In the genomic region with DNA sequence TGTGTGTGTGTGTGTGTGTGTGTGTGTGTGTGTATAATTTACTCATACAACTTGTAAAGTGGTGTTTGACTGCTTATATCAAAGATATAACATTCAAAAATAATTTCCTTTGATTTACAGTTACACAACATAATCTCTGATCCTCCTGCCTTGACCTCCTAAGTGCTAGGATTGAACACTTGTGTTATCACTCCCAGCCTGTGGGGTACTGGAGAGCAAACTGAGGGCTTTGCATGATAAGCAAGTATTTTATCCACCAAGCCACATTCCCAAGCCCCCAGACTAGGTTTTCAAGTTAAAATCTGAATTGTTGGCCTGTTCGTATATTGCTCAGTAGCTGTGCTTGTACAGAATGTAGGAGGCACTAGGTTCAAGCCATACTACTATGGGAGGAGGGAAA, we compare ENCODE assay signal across 23 mouse cellular contexts.
"Had no signal": no experiment of that assay in that cellular context is flagged by ENCODE, and none has a peak within 500 bp of the region (broad histone marks: within the 10 kb centered on the region; RNA-seq: fewer than 3 reads in every experiment).

No protein-coding gene starts in this region.

- H3K9ac ChIP-seq: heart, embryonic 12.5 days; hindbrain, embryonic 13.5 days; hindbrain, embryonic 15.5 days; kidney, embryonic 15.5 days; limb, embryonic 12.5 days had no signal

- H3K4me1 ChIP-seq: heart, embryonic 10.5 days; kidney, embryonic 15.5 days; limb, embryonic 10.5 days; limb, embryonic 12.5 days had no signal

- H3K4me3 ChIP-seq: gastrocnemius, adult 2 months; heart, embryonic 10.5 days; heart, embryonic 12.5 days; hindbrain, embryonic 10.5 days; hindbrain, embryonic 13.5 days; hindbrain, embryonic 15.5 days; kidney, embryonic 15.5 days; left cerebral cortex, adult 2 months; limb, embryonic 10.5 days; limb, embryonic 12.5 days had no signal

- H3K9me3 ChIP-seq: heart, embryonic 10.5 days; heart, embryonic 12.5 days; hindbrain, embryonic 10.5 days; hindbrain, embryonic 13.5 days; hindbrain, embryonic 15.5 days; kidney, embryonic 15.5 days; limb, embryonic 10.5 days; limb, embryonic 12.5 days had no signal

- H3K4me2 ChIP-seq: heart, embryonic 12.5 days; hindbrain, embryonic 13.5 days; hindbrain, embryonic 15.5 days; kidney, embryonic 15.5 days; limb, embryonic 12.5 days had no signal

- ATAC-seq: hindbrain, postnatal 0 days; intestine, embryonic 16.5 days had no signal

- DNase-seq: gastrocnemius, adult 2 months; gastrocnemius, postnatal 10 days; gastrocnemius, postnatal 25 days; heart, adult 18-20 months; heart, postnatal 10 days; heart, postnatal 4 days; kidney, adult 11 months; kidney, adult 2 months; kidney, adult 9 months; kidney, postnatal 14 days; kidney, postnatal 36 days had no signal

- H3K27me3 ChIP-seq: heart, embryonic 12.5 days; hindbrain, embryonic 13.5 days; hindbrain, embryonic 15.5 days; kidney, embryonic 15.5 days; limb, embryonic 12.5 days had no signal

- H3K27ac ChIP-seq: gastrocnemius, adult 2 months; heart, embryonic 10.5 days; hindbrain, embryonic 10.5 days; hindbrain, embryonic 13.5 days; hindbrain, embryonic 15.5 days; hindbrain, postnatal 0 days; kidney, embryonic 15.5 days; kidney, postnatal 0 days; left cerebral cortex, adult 2 months; limb, embryonic 10.5 days; limb, embryonic 12.5 days had no signal
